ENCODE assay signal across 8 mouse cellular contexts in the genomic region with DNA sequence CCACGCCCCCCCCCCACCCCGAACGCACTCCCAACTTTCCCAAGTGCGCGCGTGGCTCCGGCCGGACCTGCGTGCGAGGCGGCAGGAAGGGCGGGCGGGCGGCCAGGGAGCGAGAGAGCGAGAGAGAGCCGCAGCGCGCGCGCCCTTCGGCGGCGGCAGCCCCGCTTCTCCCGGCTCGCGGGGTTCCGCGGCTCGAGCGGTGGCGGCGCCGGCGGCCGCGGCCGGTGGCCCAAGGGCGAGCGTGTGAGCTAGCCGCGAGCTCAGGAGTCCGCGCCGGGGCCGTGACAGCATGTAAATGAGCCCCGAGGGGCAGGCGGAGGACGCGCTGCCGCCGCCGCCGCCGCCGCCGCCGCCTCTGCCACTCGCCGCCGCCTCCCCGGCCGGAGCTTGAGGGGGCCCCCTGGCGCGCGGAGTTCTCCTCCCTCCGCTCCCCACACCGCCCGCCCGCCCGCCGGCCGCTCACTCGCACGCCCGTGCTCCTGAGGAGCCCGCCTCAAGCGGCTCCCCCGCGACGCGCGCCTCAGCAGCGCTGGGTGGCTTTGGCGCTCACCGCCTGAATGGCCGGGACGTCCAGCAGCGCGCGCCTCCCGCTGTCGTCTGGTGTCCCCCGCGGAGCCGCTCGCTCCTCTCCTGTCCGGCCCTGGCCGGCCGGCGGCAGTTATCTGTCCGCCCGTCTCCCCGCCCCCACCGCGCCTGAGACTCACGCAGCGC. TPM values are rescaled to one million over a fixed set of nuclear protein-coding genes. Genes with fewer than 3 reads are reported as not detected.
DNase-seq lines count a peak whose midpoint lies in the region; ATAC-seq and TF ChIP-seq lines count a peak whose summit lies in the region.

No protein-coding gene starts in this region.

- TF ChIP-seq EP300 in MEL (IDR thresholded peaks at IDR 0.05; ENCODE audit: low read depth in 1 of 2, low read length in 2 of 2) = no peak

- TF ChIP-seq POLR2A in MEL (IDR thresholded peaks at IDR 0.05; ENCODE audit: control insufficient read depth in 1 of 2, insufficient read depth in 1 of 2, low read depth in 1 of 2, low read length in 2 of 2, poor library complexity in 1 of 2) = no peak

- H3K27me3 ChIP-seq in MEL (ENCODE audit: control insufficient read depth in 1 of 2, insufficient read depth in 2 of 2, low read length in 2 of 2) = no peaks in the 10 kb centered on the region
- H3K27me3 ChIP-seq in forebrain, embryonic 16.5 days (replicated peaks; ENCODE audit: control insufficient read depth, insufficient read depth, low read length) = peaks cover 34% of the 10 kb centered on the region
- H3K27me3 ChIP-seq in hindbrain, embryonic 11.5 days (ENCODE audit: control insufficient read depth, insufficient read depth, low read length) = peaks cover 30% of the 10 kb centered on the region

- no peak; the same call in 1 of the 2 replicates for TF ChIP-seq RAD21 in MEL (IDR thresholded peaks at IDR 0.05; ENCODE audit: low read depth, low read length)

- peak overlapping the region; percentile 71 for H3K9ac ChIP-seq in MEL (ENCODE audit: control insufficient read depth, low read depth, low read length, poor library complexity, severe bottlenecking)
- peak overlapping the region; percentile 42 for H3K9ac ChIP-seq in forebrain, embryonic 16.5 days (replicated peaks; ENCODE audit: low read depth, low read length)
- H3K9ac ChIP-seq in hindbrain, embryonic 11.5 days (ENCODE audit: low read depth, low read length) = 0 out of 2 replicates have a peak overlapping the region, but pooled peaks have one; percentile 37

- WGBS in forebrain, embryonic 16.5 days = 18% methylated on average over 30 of the region's 109 CpGs
- 11% methylated on average over 18 of the region's 109 CpGs for WGBS in hindbrain, embryonic 11.5 days

- peaks cover 7% of the 10 kb centered on the region for H3K79me2 ChIP-seq in MEL (ENCODE audit: control insufficient read depth, insufficient read depth, low read length, poor library complexity)

- peak overlapping the region; percentile 66 for H3K4me2 ChIP-seq in forebrain, embryonic 16.5 days (ENCODE audit: low read length)
- H3K4me2 ChIP-seq in hindbrain, embryonic 11.5 days (replicated peaks; ENCODE audit: low read depth, low read length) = peak overlapping the region; percentile 72

- intact Hi-C loops in left cerebral cortex, postnatal 36 days (cut with DNase I) = loop anchor here (5.0 kb wide), 1 partner anchor 57 kb away; no protein-coding TSS in a partner anchor

- H3K9me3 ChIP-seq in MEL (replicated peaks; ENCODE audit: insufficient read depth, low read length) = no peaks in the 10 kb centered on the region
- no peaks in the 10 kb centered on the region for H3K9me3 ChIP-seq in forebrain, embryonic 16.5 days (ENCODE audit: control insufficient read depth, low read length)
- no peaks in the 10 kb centered on the region for H3K9me3 ChIP-seq in hindbrain, embryonic 11.5 days (ENCODE audit: control insufficient read depth, low read length)

- H3K4me3 ChIP-seq in MEL (ENCODE audit: control insufficient read depth in 1 of 2, insufficient read depth in 1 of 2, low read depth in 2 of 2, low read length in 2 of 2) = peak overlapping the region; percentile 75 to 78
- peak overlapping the region; percentile 52 for H3K4me3 ChIP-seq in forebrain, embryonic 16.5 days (replicated peaks; ENCODE audit: low read length)
- H3K4me3 ChIP-seq in hindbrain, embryonic 11.5 days (ENCODE audit: low read depth, low read length) = peak overlapping the region; percentile 47

- peaks cover 0 to 4% of the 10 kb centered on the region in 2 experiments; a peak in 3 of 4 replicates for H3K36me3 ChIP-seq in MEL (ENCODE audit: control insufficient read depth in 1 of 2, insufficient read depth in 2 of 2, low read length in 2 of 2)
- no peaks in the 10 kb centered on the region for H3K36me3 ChIP-seq in forebrain, embryonic 16.5 days (ENCODE audit: control insufficient read depth, insufficient read depth)
- H3K36me3 ChIP-seq in hindbrain, embryonic 11.5 days (ENCODE audit: control insufficient read depth, insufficient read depth, low read length) = no peaks in the 10 kb centered on the region

- H3K27ac ChIP-seq in MEL (ENCODE audit: control insufficient read depth, low read depth, low read length) = peak overlapping the region; percentile 53
- no peak overlapping the region for H3K27ac ChIP-seq in forebrain, embryonic 16.5 days (ENCODE audit: low read length)
- no peak overlapping the region for H3K27ac ChIP-seq in hindbrain, embryonic 11.5 days (ENCODE audit: low read depth, low read length)

- H3K4me1 ChIP-seq in MEL (ENCODE audit: control insufficient read depth in 1 of 2, insufficient read depth in 2 of 2, low read length in 2 of 2) = peaks cover 0 to 4% of the 10 kb centered on the region in 2 experiments; a peak in 2 of 4 replicates
- peaks cover 6% of the 10 kb centered on the region; the same call in 1 of the 2 replicates for H3K4me1 ChIP-seq in forebrain, embryonic 16.5 days (replicated peaks; ENCODE audit: control insufficient read depth, insufficient read depth, low read length)
- H3K4me1 ChIP-seq in hindbrain, embryonic 11.5 days (replicated peaks; ENCODE audit: control insufficient read depth, insufficient read depth, low read length) = no peaks in the 10 kb centered on the region

- peak in 1 of 3 experiments; percentile 31; a peak in 2 of 6 replicates for TF ChIP-seq CTCF in MEL (IDR thresholded peaks at IDR 0.05 in 2 of 3, conservative IDR thresholded peaks at IDR 0.05 in 1 of 3; ENCODE audit: control insufficient read depth in 1 of 3, insufficient read depth in 1 of 3, low read depth in 2 of 3, low read length in 3 of 3, poor library complexity in 1 of 3, severe bottlenecking in 1 of 3)

- peak; percentile 78 for DNase-seq in MEL (ENCODE audit: low read depth, low spot score)
- DNase-seq in cerebellum, adult 18-20 months = peak; percentile 32 to 56
- DNase-seq in hindbrain, embryonic 11.5 days (ENCODE audit: low spot score) = peak; percentile 50
- peak; percentile 11 to 12 for DNase-seq in left cerebral cortex, postnatal 36 days (ENCODE audit: low spot score in 2 of 2)
- DNase-seq in right cerebral cortex, postnatal 4 days = peak; percentile 29
- peak; percentile 45 to 65 for DNase-seq in urinary bladder, postnatal 4 days (ENCODE audit: low spot score in 2 of 2)

- peak; percentile 85 for ATAC-seq in forebrain, embryonic 16.5 days
- peak; percentile 83 for ATAC-seq in hindbrain, embryonic 11.5 days (ENCODE audit: low FRiP score)
- peak; percentile 65 for ATAC-seq in megakaryocyte-erythroid progenitor cell, adult 5-6 weeks (replicated peaks; ENCODE audit: low FRiP score, low TSS enrichment, poor library complexity, severe bottlenecking)

TF ChIP-seq in MEL, 35 proteins besides CTCF, POLR2A, EP300 and RAD21:
- TF ChIP-seq POLR2AphosphoS5 (IDR thresholded peaks at IDR 0.05; ENCODE audit: borderline replicate concordance, low read depth, low read length) (no peak), CHD2 (IDR thresholded peaks at IDR 0.05; ENCODE audit: low read length) (no peak), MAZ (IDR thresholded peaks at IDR 0.05; ENCODE audit: low read depth, low read length) (0 out of 2 replicates have a peak, but pooled peaks have one; percentile 7), SIN3A (IDR thresholded peaks at IDR 0.05; ENCODE audit: low read length) (no peak), KAT2A (conservative IDR thresholded peaks at IDR 0.05; ENCODE audit: low read depth, low read length) (no peak), POLR2AphosphoS2 (IDR thresholded peaks at IDR 0.05; ENCODE audit: low read length) (no peak), MYB (IDR thresholded peaks at IDR 0.05; ENCODE audit: low read depth, low read length) (no peak), MAX (IDR thresholded peaks at IDR 0.05; ENCODE audit: low read length) (no peak), HCFC1 (IDR thresholded peaks at IDR 0.05; ENCODE audit: low read depth, low read length) (no peak), MAFK (IDR thresholded peaks at IDR 0.05; ENCODE audit: borderline replicate concordance, low read depth, low read length) (no peak), JUND (IDR thresholded peaks at IDR 0.05; ENCODE audit: low read depth, low read length) (no peak), RCOR1 (IDR thresholded peaks at IDR 0.05; ENCODE audit: low read depth, low read length) (no peak), UBTF (IDR thresholded peaks at IDR 0.05; ENCODE audit: borderline replicate concordance, insufficient read depth, low read depth, low read length) (no peak), SMC3 (IDR thresholded peaks at IDR 0.05; ENCODE audit: low read depth, low read length) (peak; percentile 34), MYC (IDR thresholded peaks at IDR 0.05; ENCODE audit: low read depth, low read length) (no peak), CHD1 (IDR thresholded peaks at IDR 0.05; ENCODE audit: low read depth, low read length) (no peak), NELFE (IDR thresholded peaks at IDR 0.05; ENCODE audit: low read depth, low read length) (peak; percentile 31), TCF12 (IDR thresholded peaks at IDR 0.05; ENCODE audit: low read depth, low read length) (no peak), BHLHE40 (IDR thresholded peaks at IDR 0.05; ENCODE audit: borderline replicate concordance, low read depth, low read length) (no peak), MXI1 (IDR thresholded peaks at IDR 0.05; ENCODE audit: low read depth, low read length) (peak; percentile 34; the same call in 1 of the 2 replicates), ZC3H11A (IDR thresholded peaks at IDR 0.05; ENCODE audit: low read depth, low read length) (no peak)

RNA-seq across cellular contexts. Expression of a gene that starts 1.5 kb away (rescaled TPM):
- total RNA-seq in MEL (2012; rRNA removed) = 29.5 and 35.9 TPM in 2 replicates
- 10 to 100 TPM in 1 of 2 experiments, not detected in 1; 32.7 TPM for polyA plus RNA-seq in MEL (2012; ENCODE audit: insufficient read depth in 1 of 2, insufficient read length in 2 of 2, low read depth in 1 of 2, low replicate concordance in 2 of 2, missing spikeins in 1 of 2)
- polyA plus RNA-seq in forebrain, embryonic 16.5 days (2015; fragmentation: Nextera tagmentation; extraction: Ambion mirVana) = 101 and 104 TPM in 2 replicates
- 147 and 151 TPM in 2 replicates for polyA plus RNA-seq in hindbrain, embryonic 11.5 days (2014; fragmentation: Nextera tagmentation; extraction: Ambion mirVana)
- total RNA-seq in left cerebral cortex, postnatal 36 days (2021) = 100 to 1,000 TPM; 126 to 137 TPM
- total RNA-seq in megakaryocyte-erythroid progenitor cell, adult 5-6 weeks (2014; fragmentation: Nextera tagmentation) = 10.3 and 17.6 TPM in 2 replicates
- total RNA-seq in megakaryocyte-erythroid progenitor cell, adult 5-6 weeks (2017) = 20.5 and 24.5 TPM in 2 replicates

Comparison
In these comparisons a context has a peak if more than half of its experiments do, and no peak if none do; other contexts are left out.
1. DNase-seq: peak in every context shown above with its lines; median percentile 78 in MEL; 55 in urinary bladder, postnatal 4 days; 50 in hindbrain, embryonic 11.5 days; 44 in cerebellum, adult 18-20 months; 29 in right cerebral cortex, postnatal 4 days; 12 in left cerebral cortex, postnatal 36 days.